Mouse (Mus musculus) cerebellum, postnatal 4 days (tissue): ENCODE measurements around the gene Il9r.
A peak's percentile ranks its signal among the peaks of the same experiment; 100 is the strongest.

Experiments
- DNase-seq, 2 experiments: peaks; one replicate each; pipeline ENCODE4 v3.0.0; 2022; ENCODE audit warnings: low spot score in 2 of 2, mixed read lengths in 1 of 2

Gene Il9r

DNA sequence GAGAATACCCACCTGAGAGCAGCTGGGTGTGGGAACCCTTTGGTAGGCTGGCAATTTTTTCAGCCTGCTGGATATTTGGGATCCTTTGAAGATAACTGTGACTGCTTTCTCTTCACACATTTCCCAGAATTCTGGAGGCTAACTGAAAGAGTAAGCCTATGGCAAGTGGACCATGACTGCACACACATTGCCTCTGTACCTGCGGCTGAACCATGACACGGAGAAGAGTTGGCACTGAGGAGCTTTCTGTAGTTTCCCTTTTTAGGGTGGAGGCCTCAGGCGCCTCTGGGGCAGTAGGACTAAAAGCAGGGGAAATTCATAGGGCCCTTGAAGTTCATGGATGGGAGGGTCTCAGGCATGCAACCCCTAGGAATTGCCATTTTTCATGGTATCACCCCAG is 40.9 kb downstream of the Il9r start:
- DNase-seq = no peak

DNA sequence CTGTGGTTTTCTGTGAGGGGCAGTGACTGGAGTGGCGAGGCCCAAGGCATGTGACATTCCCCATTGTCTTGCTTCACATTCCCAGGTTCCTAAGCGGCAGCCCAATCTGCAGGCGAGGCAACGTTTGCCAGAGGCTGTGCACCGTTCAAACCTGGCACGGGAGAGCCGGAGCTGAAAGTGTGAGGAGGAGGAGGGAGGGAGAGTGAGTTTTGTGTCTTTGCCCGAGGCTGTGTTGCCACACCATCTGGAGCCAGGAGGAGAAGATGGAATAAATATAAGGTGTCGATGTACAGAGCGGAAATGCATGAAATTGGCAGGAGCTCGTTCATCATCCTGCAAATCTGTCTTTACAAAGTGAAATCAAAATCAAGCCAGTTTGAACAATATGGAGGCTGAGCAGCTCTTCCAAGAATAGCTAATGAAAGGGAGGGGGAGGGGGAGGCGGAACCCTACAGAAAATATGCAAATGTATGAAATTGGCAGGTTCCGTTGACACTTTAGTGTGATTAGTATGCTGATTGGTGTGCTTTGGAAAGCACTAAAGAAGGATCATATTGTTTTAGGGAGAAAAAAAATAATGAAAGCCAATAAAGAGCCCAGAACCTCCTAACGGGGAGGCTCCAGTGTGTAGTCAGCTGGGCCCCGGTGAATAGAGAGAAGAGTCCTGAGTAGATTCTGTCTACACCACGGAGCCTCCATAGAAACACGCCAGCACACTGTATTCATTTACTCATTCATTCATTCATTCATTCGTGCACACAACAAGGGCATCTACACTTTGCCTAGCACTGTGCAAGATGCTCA is 42.1 kb downstream of the Il9r start:
- peak in 1 of 2 experiments; percentile 67 for DNase-seq

DNA sequence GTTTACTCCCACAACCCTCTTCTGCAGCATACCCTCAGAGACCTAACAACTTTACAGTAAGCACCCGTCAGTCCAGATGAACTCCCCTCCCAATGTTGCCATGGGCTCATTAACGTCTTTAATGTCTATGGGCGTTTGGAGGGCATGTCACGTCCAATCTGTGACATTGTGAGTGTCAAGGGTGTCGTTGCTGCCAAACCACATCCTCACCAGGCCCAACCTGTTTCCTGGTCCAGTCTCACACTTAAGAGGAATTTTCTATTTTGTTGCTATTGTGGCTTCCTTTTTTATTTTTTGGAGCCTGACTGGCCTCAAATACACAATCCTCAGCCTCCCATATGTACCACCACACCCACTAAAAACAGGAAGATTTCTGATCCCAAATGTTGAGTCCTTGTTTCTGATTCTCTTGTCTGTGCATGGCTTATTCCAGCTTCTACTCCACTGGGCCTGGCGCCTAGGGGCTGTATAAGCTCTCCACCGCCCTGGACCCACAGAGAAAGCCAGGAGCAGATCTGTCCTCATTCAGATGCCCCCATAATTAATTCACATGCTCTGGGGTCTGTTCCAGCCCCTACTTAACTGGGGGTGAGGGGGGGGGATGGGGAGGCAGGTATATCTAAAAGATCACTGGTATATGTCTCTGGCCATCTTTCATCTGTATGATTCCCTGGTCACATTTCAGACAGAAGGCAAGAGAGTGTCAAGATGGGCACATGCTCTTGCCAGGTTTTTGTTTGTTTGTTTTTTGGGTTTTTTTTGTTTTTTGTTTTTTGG is 43.0 kb downstream of the Il9r start:
- no peak for DNase-seq

DNA sequence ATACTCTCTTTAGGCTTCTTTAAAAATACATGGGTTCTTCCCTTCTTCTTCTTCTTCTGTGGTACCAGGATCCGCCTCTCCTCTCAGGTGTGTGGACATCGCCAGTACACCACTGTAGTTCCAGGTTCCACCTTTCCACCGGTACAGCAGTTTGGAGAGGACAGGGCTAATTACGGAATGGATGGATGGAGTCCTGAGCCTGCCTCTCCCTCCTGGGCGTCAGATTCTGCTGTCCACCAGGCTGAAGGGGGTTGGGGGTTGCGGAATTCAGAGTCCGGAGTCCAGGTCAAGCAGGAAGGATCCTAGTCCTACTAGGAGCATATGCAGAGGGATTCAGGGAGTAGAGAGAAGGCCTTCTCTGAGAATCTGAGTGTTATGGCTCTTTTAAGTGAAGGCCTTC is 46.9 kb downstream of the Il9r start:
- DNase-seq = no peak

DNA sequence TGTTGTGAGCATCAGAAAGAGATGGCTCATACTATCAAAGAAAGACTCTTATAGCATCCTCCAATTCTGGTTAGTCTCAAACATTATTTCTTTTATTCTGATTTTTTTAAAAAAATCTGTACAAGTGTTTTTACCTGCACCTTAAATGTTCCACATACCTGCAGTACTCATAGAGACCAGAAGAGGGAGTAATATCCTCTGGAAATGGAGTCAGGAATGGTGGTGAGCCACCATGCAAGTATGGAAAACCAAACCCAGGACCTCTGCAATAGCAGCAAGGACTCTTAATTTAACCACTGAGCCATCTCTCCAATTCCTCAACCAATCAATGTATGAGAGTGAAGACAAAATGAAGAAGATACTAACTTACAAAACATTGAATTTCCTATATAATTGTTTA is 47.3 kb downstream of the Il9r start:
- DNase-seq = no peak

DNA sequence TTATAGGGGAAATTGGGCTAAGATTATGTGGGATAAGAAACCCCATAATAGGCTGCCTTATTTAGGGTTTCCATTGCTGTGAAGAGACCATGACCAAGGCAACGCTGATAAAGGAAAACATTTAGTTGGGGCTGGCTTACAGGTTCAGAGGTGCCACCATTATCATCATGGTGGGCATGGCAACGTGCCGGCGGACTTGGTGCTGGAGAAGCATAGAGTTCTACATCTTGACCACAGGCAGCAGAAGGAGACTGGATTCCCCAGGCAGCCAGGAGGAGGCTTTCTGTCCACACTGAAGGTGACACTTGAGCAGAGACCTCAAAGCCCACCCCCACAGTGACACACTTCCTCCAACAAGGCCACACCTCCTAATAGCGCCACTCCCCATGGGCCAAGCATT is 48.8 kb downstream of the Il9r start:
- no peak for DNase-seq

DNA sequence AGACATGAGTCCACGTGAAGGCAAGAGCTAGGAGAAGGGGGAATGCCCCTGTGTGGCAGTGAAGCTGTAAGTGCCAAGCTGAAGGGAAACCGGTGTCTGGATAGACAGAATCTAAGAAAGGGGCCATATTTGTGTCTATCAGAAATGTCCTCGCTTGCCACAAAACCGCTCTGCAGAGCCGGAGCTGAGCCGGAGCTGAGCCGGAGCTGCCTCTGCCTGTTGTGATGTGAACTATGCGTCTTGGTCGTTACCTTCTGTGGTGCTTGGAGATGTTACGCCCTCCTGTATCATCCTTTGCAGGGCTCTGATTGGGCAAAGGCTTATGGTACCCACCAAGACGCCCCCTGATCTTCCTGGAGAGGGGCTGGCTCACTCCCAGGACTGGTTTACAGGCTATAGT is 50.5 kb downstream of the Il9r start:
- no peak for DNase-seq

DNA sequence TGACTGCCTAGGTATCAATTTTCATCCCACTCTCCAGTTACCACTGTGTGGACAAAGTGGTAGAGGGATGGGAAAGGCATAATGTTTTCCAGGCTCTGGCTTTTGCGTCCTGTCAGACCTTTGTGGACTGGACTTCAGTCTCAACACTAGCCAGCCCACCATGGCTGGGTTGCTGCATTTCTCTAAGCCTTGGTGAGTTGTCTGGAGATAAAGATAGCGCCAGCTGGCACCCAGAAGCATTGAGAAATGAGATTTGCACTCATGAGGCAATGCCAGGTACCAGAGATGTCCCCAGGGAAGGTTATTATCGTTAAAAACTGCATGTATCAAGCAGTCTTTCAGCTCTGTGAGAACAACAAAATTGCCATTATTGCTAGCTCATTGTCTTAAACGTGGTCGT is 57.3 kb downstream of the Il9r start:
- no peak for DNase-seq

DNA sequence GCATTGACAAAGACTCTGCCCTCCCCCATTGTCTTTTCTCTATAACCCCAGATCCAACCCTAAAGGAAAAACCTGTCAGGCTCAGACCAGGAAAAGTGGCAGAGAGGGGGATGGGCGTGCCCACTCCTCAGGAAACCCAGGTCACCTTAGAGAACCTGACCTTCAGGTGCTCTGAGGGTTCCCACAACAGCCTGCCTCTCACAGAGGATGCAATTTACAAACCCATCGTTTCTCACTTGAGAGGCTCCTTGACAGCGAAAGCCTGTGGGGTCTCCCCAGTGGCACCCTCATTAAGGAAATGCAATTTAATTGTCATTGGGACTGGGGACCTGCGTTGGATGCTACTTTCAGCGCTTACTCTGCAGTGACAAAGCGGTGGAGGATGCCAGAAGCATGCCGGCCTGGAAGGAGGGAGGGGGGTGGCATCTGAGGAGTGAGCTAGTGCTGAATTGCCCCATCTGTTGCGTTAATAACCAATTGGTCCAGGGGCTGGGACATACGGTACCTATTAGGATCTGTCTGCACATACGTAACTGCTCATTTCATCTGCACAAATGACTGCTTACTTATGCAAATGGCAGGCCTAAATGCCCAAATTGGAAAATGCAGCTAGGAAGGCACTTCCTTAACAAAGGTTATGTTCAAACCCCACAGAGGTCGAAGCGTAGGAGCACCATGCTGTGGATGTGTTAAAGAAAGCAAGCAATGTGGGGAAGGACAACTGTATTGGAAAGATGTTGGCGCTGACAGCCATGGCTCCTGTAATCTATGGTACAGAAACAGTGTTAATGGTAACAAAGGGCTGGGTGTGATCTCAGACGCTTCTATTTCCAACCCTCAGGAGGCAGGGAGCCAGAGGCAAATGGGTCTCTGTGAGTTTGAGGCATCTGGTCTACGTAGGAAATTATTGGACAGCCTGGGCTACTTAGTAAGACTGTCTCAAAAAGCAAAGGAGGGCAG is 58.2 kb downstream of the Il9r start:
- peak in 1 of 2 experiments; percentile 59 for DNase-seq

DNA sequence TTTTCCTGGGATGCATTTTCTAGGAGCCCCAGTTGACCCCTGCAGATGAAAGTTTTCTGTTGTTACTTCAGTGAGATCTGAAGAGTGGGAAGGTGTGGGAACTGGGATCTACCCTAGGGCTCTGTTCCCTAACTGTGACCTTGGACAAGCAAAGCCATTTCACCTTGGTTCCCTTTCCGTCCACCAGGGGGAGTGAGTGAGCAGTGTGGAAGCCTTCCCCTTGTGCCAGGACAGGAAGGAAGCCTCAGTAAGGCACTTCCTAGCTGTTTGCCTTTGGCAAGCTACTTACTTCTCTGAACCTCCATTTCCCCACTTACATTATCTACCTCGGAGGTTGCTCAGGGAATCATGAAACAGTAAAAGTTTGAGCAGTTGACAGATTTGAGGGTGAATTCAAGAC is 59.0 kb downstream of the Il9r start:
- peak; percentile 66 to 85 for DNase-seq

DNA sequence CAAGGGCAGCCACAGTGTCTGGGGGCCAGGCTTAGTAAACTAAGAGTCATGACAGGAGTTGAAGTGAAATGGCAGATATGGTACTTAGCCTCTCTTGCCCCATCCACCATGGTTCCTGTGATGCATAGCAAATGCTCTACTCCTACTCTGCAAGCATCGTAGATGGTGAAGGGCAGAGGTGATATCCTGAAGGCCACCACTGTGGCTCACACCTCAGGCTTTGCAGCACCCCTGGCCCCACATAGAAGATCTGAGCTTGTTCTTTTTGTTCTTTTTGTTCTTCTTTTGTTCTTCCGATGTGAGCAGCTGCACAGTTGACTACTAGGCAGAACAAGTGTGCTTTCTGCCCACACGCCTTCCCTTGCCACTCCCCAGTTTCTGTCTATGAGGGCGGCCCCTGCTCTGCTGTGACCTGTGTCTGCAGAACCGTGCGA is 60.5 kb downstream of the Il9r start:
- no peak for DNase-seq

DNA sequence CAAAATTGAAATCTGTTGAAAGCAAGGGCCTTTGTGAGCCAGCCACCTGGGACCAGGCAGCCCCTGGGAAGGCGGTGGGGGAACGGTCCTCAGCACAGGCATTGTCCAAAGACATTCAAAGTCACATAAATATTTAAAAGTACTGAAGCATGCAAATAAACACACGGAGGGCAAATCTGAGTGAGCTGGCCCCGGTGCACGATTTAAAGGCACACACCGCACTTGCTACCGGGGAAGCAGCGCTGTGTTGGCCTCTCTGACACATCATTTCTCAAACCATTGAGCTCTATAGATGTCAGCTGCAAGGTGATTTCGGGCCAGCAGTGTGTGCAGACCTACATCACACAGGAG is 61.5 kb downstream of the Il9r start:
- DNase-seq = no peak

DNA sequence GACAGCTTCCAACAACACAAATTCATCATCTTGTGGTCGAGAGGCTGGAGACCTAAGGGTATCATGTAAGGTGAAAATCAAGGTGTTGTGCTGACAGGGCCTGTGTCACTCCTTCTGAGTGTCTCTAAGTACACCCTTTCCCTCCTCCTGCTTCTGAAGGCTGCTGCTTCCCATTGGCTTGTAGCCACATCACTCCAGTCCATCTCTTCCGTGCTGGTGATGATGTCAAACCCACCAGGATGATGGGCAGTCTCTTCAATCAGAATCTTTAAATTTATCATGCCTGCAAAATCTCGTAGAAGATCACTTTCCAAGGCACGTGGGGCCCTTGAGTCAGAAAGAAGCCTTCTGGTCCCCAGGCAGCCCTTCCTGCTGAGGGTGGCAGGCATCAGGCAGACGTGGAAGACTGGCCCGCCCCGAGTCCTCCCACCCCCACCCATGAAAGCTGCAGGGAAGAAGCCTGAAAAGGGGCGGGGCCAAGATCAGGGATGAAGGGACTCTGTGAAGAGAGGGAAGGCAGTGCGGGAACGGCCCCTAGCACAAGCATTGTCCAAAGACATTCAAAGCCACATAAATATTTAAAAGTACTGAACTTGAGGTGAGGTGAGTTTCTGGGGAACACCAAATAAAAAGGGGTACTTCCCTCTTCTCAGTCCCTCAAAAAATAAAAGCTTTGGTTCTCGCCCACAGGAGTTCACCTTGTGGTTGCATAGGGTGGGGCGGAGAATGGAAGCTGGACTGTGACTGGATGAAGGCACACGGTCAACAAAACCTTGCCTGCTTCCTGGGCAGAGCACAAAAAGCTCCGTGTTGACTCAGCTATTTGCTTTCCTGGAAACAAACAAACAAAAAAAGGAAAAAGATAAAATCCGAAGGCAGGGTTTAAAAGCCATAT is 62.1 kb downstream of the Il9r start:
- DNase-seq = no peak
